In genomic region chr17:25879261-25879660, GRCm38 (mm10) we compare ENCODE assay signal across 9 mouse cellular contexts. TPM values are rescaled to one million over a fixed set of nuclear protein-coding genes. Genes with fewer than 3 reads are reported as not detected.
DNase-seq lines count a peak whose midpoint lies in the region; ATAC-seq and TF ChIP-seq lines count a peak whose summit lies in the region.
"Had no signal": no experiment of that assay in that cellular context is flagged by ENCODE, and none has a peak within 500 bp of the region (broad histone marks: within the 10 kb centered on the region; RNA-seq: fewer than 3 reads in every experiment).

No protein-coding gene starts in this region.

- peak; percentile 75 for DNase-seq in kidney, adult 18-20 months
- peak; percentile 93 for DNase-seq in ZHBTc4 (ENCODE audit: low read depth, low spot score)
- peak; percentile 75 to 89 for DNase-seq in kidney, postnatal 36 days
- DNase-seq in heart, postnatal 10 days = no peak

- peaks cover 40% of the 10 kb centered on the region for H3K4me1 ChIP-seq in kidney, embryonic 16.5 days (ENCODE audit: insufficient read depth, low read length)
- H3K4me1 ChIP-seq in E14TG2a.4 (replicated peaks; ENCODE audit: low read depth, low read length) = peaks cover 87% of the 10 kb centered on the region

- no peaks in the 10 kb centered on the region for H3K9me3 ChIP-seq in kidney, embryonic 16.5 days (ENCODE audit: low read length)
- no peaks in the 10 kb centered on the region for H3K9me3 ChIP-seq in E14TG2a.4 (ENCODE audit: low read length)
- H3K9me3 ChIP-seq: hindbrain, embryonic 15.5 days had no signal

- peaks cover 31% of the 10 kb centered on the region for H3K36me3 ChIP-seq in kidney, embryonic 16.5 days (ENCODE audit: insufficient read depth, low read length)
- peaks cover 69% of the 10 kb centered on the region for H3K36me3 ChIP-seq in E14TG2a.4 (ENCODE audit: insufficient read depth, low read length)

- no peak overlapping the region for H3K9ac ChIP-seq in kidney, embryonic 16.5 days (replicated peaks; ENCODE audit: low read length)
- H3K9ac ChIP-seq: hindbrain, embryonic 15.5 days had no signal

- no peak overlapping the region for H3K4me3 ChIP-seq in kidney, embryonic 16.5 days (ENCODE audit: low read length)
- H3K4me3 ChIP-seq in E14TG2a.4 (replicated peaks; ENCODE audit: low read length) = 0 out of 2 replicates have a peak overlapping the region, but pooled peaks have one; percentile 5
- H3K4me3 ChIP-seq: hindbrain, embryonic 15.5 days had no signal

- TF ChIP-seq CTCF in E14TG2a.4 (conservative IDR thresholded peaks at IDR 0.05; ENCODE audit: low read length) = peak; percentile 81

- no peaks in the 10 kb centered on the region for H3K27me3 ChIP-seq in kidney, embryonic 16.5 days (ENCODE audit: insufficient read depth, low read length)
- no peaks in the 10 kb centered on the region; the same call in 1 of the 2 replicates for H3K27me3 ChIP-seq in E14TG2a.4 (ENCODE audit: insufficient read depth, low read length)
- H3K27me3 ChIP-seq: hindbrain, embryonic 15.5 days had no signal

- no peak overlapping the region for H3K27ac ChIP-seq in kidney, embryonic 16.5 days (ENCODE audit: low read length)
- H3K27ac ChIP-seq: hindbrain, embryonic 15.5 days had no signal

- H3K4me2 ChIP-seq in kidney, embryonic 16.5 days (replicated peaks; ENCODE audit: low read depth, low read length) = no peak overlapping the region
- H3K4me2 ChIP-seq: hindbrain, embryonic 15.5 days had no signal

- no peak for ATAC-seq in kidney, embryonic 16.5 days (ENCODE audit: low FRiP score, low TSS enrichment)
- ATAC-seq in megakaryocyte-erythroid progenitor cell, adult 5-6 weeks (replicated peaks; ENCODE audit: low FRiP score, low TSS enrichment, poor library complexity, severe bottlenecking) = no peak
- ATAC-seq in megakaryocyte progenitor cell, adult 5-6 weeks (replicated peaks; ENCODE audit: poor library complexity) = no peak

- intact Hi-C loops in heart, postnatal 10 days (cut with DNase I) = no loop called here

- WGBS in kidney, embryonic 16.5 days = 61% methylated on average over 4 of the region's 4 CpGs

RNA-seq across cellular contexts. Expression of gene Wfikkn1, which starts 1.4 kb away (rescaled TPM):
- 0.71 and 1.0 TPM in 2 replicates for polyA plus RNA-seq in kidney, embryonic 16.5 days (2015; fragmentation: Nextera tagmentation; extraction: Ambion mirVana)
- 0.87 TPM in 1 of 2 replicates, not detected in the other for total RNA-seq in megakaryocyte-erythroid progenitor cell, adult 5-6 weeks (2014; fragmentation: Nextera tagmentation)
- 0.19 and 1.4 TPM in 2 replicates for total RNA-seq in megakaryocyte-erythroid progenitor cell, adult 5-6 weeks (2017)
- under 1 TPM; 0.62 to 0.96 TPM for total RNA-seq in heart, postnatal 10 days (2021)
- 0.37 and 1.1 TPM in 2 replicates for total RNA-seq in megakaryocyte progenitor cell, adult 5-6 weeks (2015)
- 0.12 and 0.54 TPM in 2 replicates for total RNA-seq in megakaryocyte progenitor cell, adult 5-6 weeks (2017)

RNA-seq across cellular contexts. Expression of gene Mettl26, which starts 4.4 kb away (rescaled TPM):
- 100 and 102 TPM in 2 replicates for polyA plus RNA-seq in kidney, embryonic 16.5 days (2015; fragmentation: Nextera tagmentation; extraction: Ambion mirVana)
- total RNA-seq in megakaryocyte-erythroid progenitor cell, adult 5-6 weeks (2014; fragmentation: Nextera tagmentation) = 26.3 and 37.6 TPM in 2 replicates
- total RNA-seq in megakaryocyte-erythroid progenitor cell, adult 5-6 weeks (2017) = 9.3 and 19.8 TPM in 2 replicates
- 10 to 100 TPM; 15.4 to 15.7 TPM for total RNA-seq in heart, postnatal 10 days (2021)
- total RNA-seq in megakaryocyte progenitor cell, adult 5-6 weeks (2015) = 34.3 and 39.1 TPM in 2 replicates
- total RNA-seq in megakaryocyte progenitor cell, adult 5-6 weeks (2017) = 15.4 and 22.3 TPM in 2 replicates

RNA-seq across cellular contexts. Expression of gene Mcrip2, which starts 10.7 kb away (rescaled TPM):
- polyA plus RNA-seq in kidney, embryonic 16.5 days (2015; fragmentation: Nextera tagmentation; extraction: Ambion mirVana) = 72.9 and 79.2 TPM in 2 replicates
- total RNA-seq in megakaryocyte-erythroid progenitor cell, adult 5-6 weeks (2014; fragmentation: Nextera tagmentation) = 87.4 and 109 TPM in 2 replicates
- total RNA-seq in megakaryocyte-erythroid progenitor cell, adult 5-6 weeks (2017) = 35.6 and 40.8 TPM in 2 replicates
- 100 to 1,000 TPM; 191 to 218 TPM for total RNA-seq in heart, postnatal 10 days (2021)
- 41.0 and 42.2 TPM in 2 replicates for total RNA-seq in megakaryocyte progenitor cell, adult 5-6 weeks (2015)
- 8.6 and 19.7 TPM in 2 replicates for total RNA-seq in megakaryocyte progenitor cell, adult 5-6 weeks (2017)

RNA-seq across cellular contexts. Expression of gene Wdr90, which starts 18.0 kb away (rescaled TPM):
- 33.1 and 33.5 TPM in 2 replicates for polyA plus RNA-seq in kidney, embryonic 16.5 days (2015; fragmentation: Nextera tagmentation; extraction: Ambion mirVana)
- total RNA-seq in megakaryocyte-erythroid progenitor cell, adult 5-6 weeks (2014; fragmentation: Nextera tagmentation) = 43.3 and 47.4 TPM in 2 replicates
- total RNA-seq in megakaryocyte-erythroid progenitor cell, adult 5-6 weeks (2017) = 4.6 and 10.0 TPM in 2 replicates
- 1 to 10 TPM; 3.9 to 6.2 TPM for total RNA-seq in heart, postnatal 10 days (2021)
- total RNA-seq in megakaryocyte progenitor cell, adult 5-6 weeks (2015) = 29.5 and 37.9 TPM in 2 replicates
- total RNA-seq in megakaryocyte progenitor cell, adult 5-6 weeks (2017) = 17.4 and 17.6 TPM in 2 replicates

RNA-seq across cellular contexts. Expression of gene Rhot2, which starts 34.6 kb away (rescaled TPM):
- 29.3 and 32.5 TPM in 2 replicates for polyA plus RNA-seq in kidney, embryonic 16.5 days (2015; fragmentation: Nextera tagmentation; extraction: Ambion mirVana)
- 51.2 and 54.8 TPM in 2 replicates for total RNA-seq in megakaryocyte-erythroid progenitor cell, adult 5-6 weeks (2014; fragmentation: Nextera tagmentation)
- 21.3 and 27.4 TPM in 2 replicates for total RNA-seq in megakaryocyte-erythroid progenitor cell, adult 5-6 weeks (2017)
- 10 to 100 TPM; 80.4 to 86.5 TPM for total RNA-seq in heart, postnatal 10 days (2021)
- total RNA-seq in megakaryocyte progenitor cell, adult 5-6 weeks (2015) = 15.1 and 17.0 TPM in 2 replicates
- total RNA-seq in megakaryocyte progenitor cell, adult 5-6 weeks (2017) = 18.0 and 19.7 TPM in 2 replicates

Comparison
In these comparisons a context has a peak if more than half of its experiments do, and no peak if none do; other contexts are left out.
1. DNase-seq: peak in kidney, adult 18-20 months (single experiment), ZHBTc4 (single experiment) and kidney, postnatal 36 days (2 of 2); none in heart, postnatal 10 days (0 of 2).